Mouse (Mus musculus): Measurements from ENCODE around the gene Fnd3c2. TPM values are rescaled to one million over a fixed set of nuclear protein-coding genes. Genes with fewer than 3 reads are reported as not detected.

Gene Fnd3c2
- polyA plus RNA-seq, 1 experiment from 2014 or later = not detected

DNA sequence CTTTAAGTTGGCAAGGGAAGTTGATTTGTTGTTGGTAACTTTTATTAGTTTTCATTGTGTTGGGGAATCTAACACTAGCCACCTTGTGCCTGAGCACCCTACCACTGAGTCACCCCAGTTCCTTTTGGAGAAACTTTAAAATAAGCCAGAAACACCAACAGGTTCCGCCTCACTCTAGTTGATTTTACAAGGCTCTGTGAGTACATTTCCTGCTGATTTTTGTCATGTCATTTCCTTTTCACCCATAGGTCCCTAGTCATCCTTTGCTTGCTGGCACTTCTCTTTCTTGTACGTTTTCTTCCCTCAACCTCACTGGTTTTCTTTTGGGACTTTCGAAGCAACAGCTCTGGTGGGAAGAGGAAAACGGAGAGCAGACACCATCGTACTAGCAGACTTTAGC is 65.8 kb downstream of the Fnd3c2 start:
- no peak for ATAC-seq
- Histone ChIP-seq H3K36me3 (ENCODE audit: control insufficient read depth, insufficient read depth, low read length) (no peaks in the 10 kb centered on the region), H3K27ac (ENCODE audit: low read length) (no peak overlapping the region), H3K4me2 (ENCODE audit: low read depth, low read length) (peak overlapping the region; percentile 62), H3K4me3 (ENCODE audit: low read length) (peak overlapping the region; percentile 59), H3K9ac (ENCODE audit: low read depth, low read length) (peak overlapping the region; percentile 71), H3K27me3 (replicated peaks; ENCODE audit: control insufficient read depth, insufficient read depth, low read length) (no peaks in the 10 kb centered on the region), H3K9me3 (ENCODE audit: control insufficient read depth, low read length) (no peaks in the 10 kb centered on the region), H3K4me1 (ENCODE audit: control insufficient read depth, insufficient read depth, low read length) (0 out of 2 replicates have a peak, but pooled peaks cover 5% of the 10 kb centered on the region)
- WGBS = 45% methylated on average over 5 of the region's 5 CpGs

GRCm38 (mm10) chrX:106187737-106188136 is 67.4 kb downstream of the Fnd3c2 start:
- H3K27ac ChIP-seq (ENCODE audit: low read length) = peak overlapping the region; percentile 87

GRCm38 (mm10) chrX:106186713-106187649 is 68.2 kb downstream of the Fnd3c2 start, which contains the start of gene Pgk1:
Pgk1 (plus strand) TSS chrX:106187100.
- Histone ChIP-seq H3K36me3 (ENCODE audit: control insufficient read depth, insufficient read depth, low read length) (no peaks in the 10 kb centered on the region), H3K4me2 (ENCODE audit: low read depth, low read length) (peak within 1 kb of the TSS; percentile 62), H3K4me3 (ENCODE audit: low read length) (peak within 1 kb of the TSS; percentile 59), H3K9ac (ENCODE audit: low read depth, low read length) (peak within 1 kb of the TSS; percentile 71), H3K27ac (ENCODE audit: low read length) (peak within 1 kb of the TSS; percentile 87), H3K4me1 (ENCODE audit: control insufficient read depth, insufficient read depth, low read length) (0 out of 2 replicates have a peak, but pooled peaks cover 5% of the 10 kb centered on the region), H3K9me3 (ENCODE audit: control insufficient read depth, low read length) (no peaks in the 10 kb centered on the region), H3K27me3 (replicated peaks; ENCODE audit: control insufficient read depth, insufficient read depth, low read length) (no peaks in the 10 kb centered on the region)
- 10% methylated on average over 49 of the region's 55 CpGs for WGBS
- ATAC-seq = peak; percentile 96

More at GRCm38 (mm10) chrX:106187737-106188136, 67.4 kb downstream of the Fnd3c2 start:
- Histone ChIP-seq H3K4me1 (ENCODE audit: control insufficient read depth, insufficient read depth, low read length) (0 out of 2 replicates have a peak, but pooled peaks cover 5% of the 10 kb centered on the region), H3K36me3 (ENCODE audit: control insufficient read depth, insufficient read depth, low read length) (no peaks in the 10 kb centered on the region), H3K27me3 (replicated peaks; ENCODE audit: control insufficient read depth, insufficient read depth, low read length) (no peaks in the 10 kb centered on the region), H3K9me3 (ENCODE audit: control insufficient read depth, low read length) (no peaks in the 10 kb centered on the region), H3K9ac (ENCODE audit: low read depth, low read length) (peak overlapping the region; percentile 71), H3K4me3 (ENCODE audit: low read length) (peak overlapping the region; percentile 59), H3K4me2 (ENCODE audit: low read depth, low read length) (peak overlapping the region; percentile 62)
- peak; percentile 49 for ATAC-seq
- 15% methylated on average over 12 of the region's 12 CpGs for WGBS

- no peaks in the 10 kb centered on the region for H3K27me3 ChIP-seq (replicated peaks; ENCODE audit: control insufficient read depth, insufficient read depth, low read length)
- no peak overlapping the region for H3K4me2 ChIP-seq (ENCODE audit: low read depth, low read length)
- no peak overlapping the region for H3K9ac ChIP-seq (ENCODE audit: low read depth, low read length)
- no peaks in the 10 kb centered on the region for H3K36me3 ChIP-seq (ENCODE audit: control insufficient read depth, insufficient read depth, low read length)
- H3K27ac ChIP-seq (ENCODE audit: low read length) = peak overlapping the region; percentile 70
- H3K9me3 ChIP-seq (ENCODE audit: control insufficient read depth, low read length) = no peaks in the 10 kb centered on the region
- H3K4me1 ChIP-seq (ENCODE audit: control insufficient read depth, insufficient read depth, low read length) = 0 out of 2 replicates have a peak, but pooled peaks cover 5% of the 10 kb centered on the region
- no peak overlapping the region for H3K4me3 ChIP-seq (ENCODE audit: low read length)
- ATAC-seq = no peak
- 16% methylated on average over 5 of the region's 5 CpGs for WGBS
Measured at GRCm38 (mm10) chrX:106185706-106186105, 69.5 kb downstream of the Fnd3c2 start.

Other genes starting within 250 kb of the Fnd3c2 start
- 78.9 and 79.8 TPM in 2 replicates for gene Magt1, start 243.5 kb downstream of the Fnd3c2 start, polyA plus RNA-seq (2015; fragmentation: Nextera tagmentation; extraction: Ambion mirVana)
- gene Cox7b, start 239.7 kb downstream of the Fnd3c2 start, polyA plus RNA-seq (2015; fragmentation: Nextera tagmentation; extraction: Ambion mirVana) = 547 and 584 TPM in 2 replicates
- gene Atp7a, start 228.1 kb downstream of the Fnd3c2 start, polyA plus RNA-seq (2015; fragmentation: Nextera tagmentation; extraction: Ambion mirVana) = 17.0 and 18.1 TPM in 2 replicates
- gene Tlr13, start 112.2 kb downstream of the Fnd3c2 start, polyA plus RNA-seq (2015; fragmentation: Nextera tagmentation; extraction: Ambion mirVana) = 0.67 and 0.89 TPM in 2 replicates
- 533 and 567 TPM in 2 replicates for gene Pgk1, start 68.3 kb downstream of the Fnd3c2 start, polyA plus RNA-seq (2015; fragmentation: Nextera tagmentation; extraction: Ambion mirVana)
- 8.5 and 9.1 TPM in 2 replicates for gene Taf9b, start 34.2 kb downstream of the Fnd3c2 start, polyA plus RNA-seq (2015; fragmentation: Nextera tagmentation; extraction: Ambion mirVana)
- 2.2 and 2.4 TPM in 2 replicates for gene Fndc3c1, start 230.0 kb upstream of the Fnd3c2 start, polyA plus RNA-seq (2015; fragmentation: Nextera tagmentation; extraction: Ambion mirVana)